Mouse (Mus musculus): ENCODE data around the gene Mef2d. TPM values are rescaled to one million over a fixed set of nuclear protein-coding genes. Genes with fewer than 3 reads are reported as not detected.

Gene Mef2d
- polyA plus RNA-seq, 1 experiment = 41.5 TPM

- Histone ChIP-seq H3K9me3 (replicated peaks; ENCODE audit: control insufficient read depth, insufficient read depth, low read length, poor library complexity, severe bottlenecking) (no peaks in the 10 kb centered on the region), H3K27me3 (ENCODE audit: control insufficient read depth, insufficient read depth, low read length, poor library complexity, severe bottlenecking) (no peaks in the 10 kb centered on the region), H3K4me1 (ENCODE audit: control insufficient read depth, insufficient read depth, low read length) (peaks cover 1% of the 10 kb centered on the region), H3K36me3 (ENCODE audit: control insufficient read depth, insufficient read depth, low read length, poor library complexity, severe bottlenecking) (no peaks in the 10 kb centered on the region), H3K4me3 (ENCODE audit: low read depth, low read length) (no peak overlapping the region), H3K27ac (ENCODE audit: insufficient read depth, low read length) (no peak overlapping the region), H3K9ac (ENCODE audit: low read depth, poor library complexity, severe bottlenecking) (no peak overlapping the region)
- TF ChIP-seq POLR2A (IDR thresholded peaks at IDR 0.05; ENCODE audit: insufficient read depth, low read length) (no peak), EP300 (IDR thresholded peaks at IDR 0.05; ENCODE audit: insufficient read depth, low read depth, low read length) (no peak), CTCF (IDR thresholded peaks at IDR 0.05; ENCODE audit: low read depth, low read length) (no peak)
These were observed 9.7 kb upstream of the Mef2d start for GRCm38 (mm10) chr3:88132492-88132891.

GRCm38 (mm10) chr3:88133187-88133771 lies 8.9 kb upstream of the Mef2d start:
- H3K27me3 ChIP-seq (ENCODE audit: control insufficient read depth, insufficient read depth, low read length, poor library complexity, severe bottlenecking) = no peaks in the 10 kb centered on the region
- no peak overlapping the region for H3K4me3 ChIP-seq (ENCODE audit: low read depth, low read length)
- H3K9me3 ChIP-seq (replicated peaks; ENCODE audit: control insufficient read depth, insufficient read depth, low read length, poor library complexity, severe bottlenecking) = no peaks in the 10 kb centered on the region
- TF ChIP-seq EP300 (IDR thresholded peaks at IDR 0.05; ENCODE audit: insufficient read depth, low read depth, low read length) (no peak), POLR2A (IDR thresholded peaks at IDR 0.05; ENCODE audit: insufficient read depth, low read length) (no peak), CTCF (IDR thresholded peaks at IDR 0.05; ENCODE audit: low read depth, low read length) (no peak)
- H3K27ac ChIP-seq (ENCODE audit: insufficient read depth, low read length) = no peak overlapping the region
- H3K9ac ChIP-seq (ENCODE audit: low read depth, poor library complexity, severe bottlenecking) = no peak overlapping the region
- H3K4me1 ChIP-seq (ENCODE audit: control insufficient read depth, insufficient read depth, low read length) = peaks cover 1% of the 10 kb centered on the region
- no peaks in the 10 kb centered on the region for H3K36me3 ChIP-seq (ENCODE audit: control insufficient read depth, insufficient read depth, low read length, poor library complexity, severe bottlenecking)

- TF ChIP-seq CTCF (IDR thresholded peaks at IDR 0.05; ENCODE audit: low read depth, low read length) (no peak), POLR2A (IDR thresholded peaks at IDR 0.05; ENCODE audit: insufficient read depth, low read length) (no peak), EP300 (IDR thresholded peaks at IDR 0.05; ENCODE audit: insufficient read depth, low read depth, low read length) (no peak)
- H3K36me3 ChIP-seq (ENCODE audit: control insufficient read depth, insufficient read depth, low read length, poor library complexity, severe bottlenecking) = no peaks in the 10 kb centered on the region
These were observed 5.8 kb upstream of the Mef2d start for GRCm38 (mm10) chr3:88136346-88136745.

GRCm38 (mm10) chr3:88136945-88137494 lies 5.2 kb upstream of the Mef2d start:
- TF ChIP-seq CTCF (IDR thresholded peaks at IDR 0.05; ENCODE audit: low read depth, low read length) (no peak), EP300 (IDR thresholded peaks at IDR 0.05; ENCODE audit: insufficient read depth, low read depth, low read length) (no peak), POLR2A (IDR thresholded peaks at IDR 0.05; ENCODE audit: insufficient read depth, low read length) (no peak)
- H3K9ac ChIP-seq (ENCODE audit: low read depth, poor library complexity, severe bottlenecking) = no peak overlapping the region
- H3K9me3 ChIP-seq (replicated peaks; ENCODE audit: control insufficient read depth, insufficient read depth, low read length, poor library complexity, severe bottlenecking) = no peaks in the 10 kb centered on the region
- no peaks in the 10 kb centered on the region for H3K36me3 ChIP-seq (ENCODE audit: control insufficient read depth, insufficient read depth, low read length, poor library complexity, severe bottlenecking)
- no peak overlapping the region for H3K27ac ChIP-seq (ENCODE audit: insufficient read depth, low read length)
- H3K4me1 ChIP-seq (ENCODE audit: control insufficient read depth, insufficient read depth, low read length) = peaks cover 7% of the 10 kb centered on the region
- no peaks in the 10 kb centered on the region for H3K27me3 ChIP-seq (ENCODE audit: control insufficient read depth, insufficient read depth, low read length, poor library complexity, severe bottlenecking)
- H3K4me3 ChIP-seq (ENCODE audit: low read depth, low read length) = no peak overlapping the region

More at GRCm38 (mm10) chr3:88136346-88136745, 5.8 kb upstream of the Mef2d start:
- Histone ChIP-seq H3K9ac (ENCODE audit: low read depth, poor library complexity, severe bottlenecking) (no peak overlapping the region), H3K9me3 (replicated peaks; ENCODE audit: control insufficient read depth, insufficient read depth, low read length, poor library complexity, severe bottlenecking) (no peaks in the 10 kb centered on the region), H3K27ac (ENCODE audit: insufficient read depth, low read length) (no peak overlapping the region), H3K4me3 (ENCODE audit: low read depth, low read length) (no peak overlapping the region), H3K27me3 (ENCODE audit: control insufficient read depth, insufficient read depth, low read length, poor library complexity, severe bottlenecking) (no peaks in the 10 kb centered on the region), H3K4me1 (ENCODE audit: control insufficient read depth, insufficient read depth, low read length) (peaks cover 6% of the 10 kb centered on the region)

GRCm38 (mm10) chr3:88137821-88138220 lies 4.4 kb upstream of the Mef2d start:
- H3K36me3 ChIP-seq (ENCODE audit: control insufficient read depth, insufficient read depth, low read length, poor library complexity, severe bottlenecking) = no peaks in the 10 kb centered on the region
- peaks cover 7% of the 10 kb centered on the region for H3K4me1 ChIP-seq (ENCODE audit: control insufficient read depth, insufficient read depth, low read length)
- H3K4me3 ChIP-seq (ENCODE audit: low read depth, low read length) = peak overlapping the region; percentile 49
- no peak for TF ChIP-seq POLR2A (IDR thresholded peaks at IDR 0.05; ENCODE audit: insufficient read depth, low read length)
- no peak for TF ChIP-seq CTCF (IDR thresholded peaks at IDR 0.05; ENCODE audit: low read depth, low read length)
- no peak for TF ChIP-seq EP300 (IDR thresholded peaks at IDR 0.05; ENCODE audit: insufficient read depth, low read depth, low read length)
- no peaks in the 10 kb centered on the region for H3K27me3 ChIP-seq (ENCODE audit: control insufficient read depth, insufficient read depth, low read length, poor library complexity, severe bottlenecking)
- no peaks in the 10 kb centered on the region for H3K9me3 ChIP-seq (replicated peaks; ENCODE audit: control insufficient read depth, insufficient read depth, low read length, poor library complexity, severe bottlenecking)
- H3K9ac ChIP-seq (ENCODE audit: low read depth, poor library complexity, severe bottlenecking) = peak overlapping the region; percentile 66; the same call in 1 of the 2 replicates
- no peak overlapping the region for H3K27ac ChIP-seq (ENCODE audit: insufficient read depth, low read length)

Data from ES-Bruce4 (cell line).